Mouse (Mus musculus) heart, adult 9 months (tissue): ENCODE data around the gene Avp.

Experiments used
- DNase-seq, 2 experiments: peaks; one replicate each; pipeline ENCODE4 v3.0.0; 2022; ENCODE audit warnings: low spot score in 2 of 2

Gene Avp

GRCm38 (mm10) chr2:130574960-130575359, 7.4 kb downstream of the Avp start:
- DNase-seq = no peak

GRCm38 (mm10) chr2:130569926-130570325, 12.4 kb downstream of the Avp start:
- no peak for DNase-seq

DNA sequence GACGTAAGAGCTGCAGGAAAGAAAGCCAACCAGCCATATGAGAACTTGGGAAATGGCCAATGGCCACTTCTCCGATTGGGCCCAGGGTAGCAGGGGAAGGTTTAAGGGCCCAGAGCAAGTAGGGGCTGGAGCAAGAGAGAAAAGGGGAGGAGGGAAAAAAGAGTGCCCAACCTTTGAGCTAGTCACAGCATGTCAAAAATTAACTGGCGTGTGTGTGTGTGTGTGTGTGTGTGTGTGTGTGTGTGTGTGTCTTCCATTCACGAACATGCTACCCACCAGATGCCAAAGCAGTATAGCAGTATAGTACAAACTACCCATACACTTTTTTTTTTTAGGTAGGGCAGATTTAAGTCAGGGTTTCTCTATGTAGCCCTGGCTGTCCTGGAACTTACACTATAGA, 13.4 kb downstream of the Avp start:
- no peak for DNase-seq

DNA sequence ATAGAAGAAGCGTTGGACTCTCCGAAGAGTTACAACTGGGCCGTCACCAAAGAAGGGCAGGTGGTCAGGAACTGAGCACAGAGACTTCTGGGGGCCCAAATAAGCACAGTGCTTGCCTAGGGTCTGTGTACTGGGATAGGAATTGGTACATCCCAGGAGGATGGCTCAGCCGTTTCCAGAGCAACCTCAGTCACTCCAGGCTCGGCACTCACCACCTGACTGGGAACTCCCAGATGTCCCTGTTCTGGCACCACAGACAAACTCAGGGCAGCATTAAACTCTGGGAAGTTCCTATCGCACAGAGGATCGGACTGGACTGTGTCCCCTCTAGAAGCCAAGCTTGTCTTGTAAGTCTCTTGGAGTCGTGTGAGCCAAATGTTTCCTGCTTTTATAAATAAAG, 17.4 kb downstream of the Avp start:
- DNase-seq = no peak

DNA sequence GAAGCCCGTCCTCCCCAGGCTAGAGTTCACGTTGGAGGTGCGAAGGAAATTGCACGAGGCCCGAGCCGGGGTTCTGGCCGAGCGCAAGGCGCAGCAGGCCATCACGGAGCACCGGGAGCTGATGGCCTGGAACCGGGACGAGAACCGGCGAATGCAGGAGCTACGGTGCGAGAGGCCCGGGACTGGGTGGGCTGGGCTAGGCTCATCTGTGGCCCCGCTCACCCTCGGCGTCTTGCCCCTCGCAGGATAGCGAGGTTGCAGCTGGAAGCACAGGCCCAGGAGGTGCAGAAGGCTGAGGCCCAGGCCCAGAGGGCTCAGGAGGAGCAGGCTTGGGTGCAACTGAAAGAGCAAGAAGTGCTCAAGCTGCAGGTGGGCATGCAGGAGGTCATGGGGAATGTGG, 18.3 kb downstream of the Avp start:
- DNase-seq = no peak

GRCm38 (mm10) chr2:130563212-130564055, 18.9 kb downstream of the Avp start, which contains the start of gene Mrps26:
Gene Mrps26, plus strand, starts transcription at chr2:130563742.
- peak; percentile 93 to 94 for DNase-seq

GRCm38 (mm10) chr2:130558015-130558414, 24.3 kb downstream of the Avp start:
- DNase-seq = no peak

- no peak for DNase-seq
Measured at GRCm38 (mm10) chr2:130557462-130557861, 24.9 kb downstream of the Avp start.

DNA sequence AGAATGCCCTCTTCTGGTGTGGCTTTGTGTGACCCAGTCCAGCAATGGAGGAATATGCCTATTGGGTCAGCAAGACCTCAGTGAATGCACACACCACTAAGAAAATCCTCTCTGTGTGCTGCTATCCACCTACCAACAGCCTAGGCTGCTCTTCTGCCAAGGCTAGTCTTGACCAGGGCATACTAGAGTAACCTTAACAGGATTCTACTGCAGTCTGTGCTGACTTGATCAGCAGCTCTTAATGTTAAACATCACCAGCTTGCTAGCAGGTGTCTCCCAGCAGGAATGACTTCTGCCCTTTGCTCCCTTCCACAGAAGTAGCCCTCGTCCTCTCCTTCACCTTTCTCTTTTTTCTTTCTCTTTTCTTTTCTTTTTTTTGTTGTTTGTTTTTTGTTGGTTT, 26.1 kb downstream of the Avp start:
- DNase-seq = no peak

DNA sequence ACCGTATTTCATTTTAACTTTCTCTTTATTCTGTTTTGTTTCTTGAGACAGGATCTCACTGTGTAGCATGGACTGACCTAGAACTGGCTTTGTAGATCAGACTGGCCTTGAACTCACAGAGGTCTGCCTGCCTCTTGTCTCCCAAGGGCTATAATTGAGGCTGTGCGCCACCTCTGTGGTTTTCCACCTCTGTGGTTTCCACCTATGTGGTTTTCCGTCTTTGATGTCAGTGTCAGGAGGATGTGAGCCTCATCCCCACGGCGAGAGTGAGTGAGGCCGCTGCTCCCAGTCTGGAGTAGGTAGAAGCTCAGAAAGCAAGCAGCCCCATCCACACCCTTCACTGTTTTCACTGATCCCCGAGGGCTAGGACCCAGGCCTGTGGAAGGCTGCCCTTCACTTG, 27.5 kb downstream of the Avp start:
- DNase-seq = no peak

- no peak for DNase-seq
Measured at GRCm38 (mm10) chr2:130546957-130547356, 35.4 kb downstream of the Avp start.

GRCm38 (mm10) chr2:130540266-130540665, 42.1 kb downstream of the Avp start:
- DNase-seq = no peak

DNA sequence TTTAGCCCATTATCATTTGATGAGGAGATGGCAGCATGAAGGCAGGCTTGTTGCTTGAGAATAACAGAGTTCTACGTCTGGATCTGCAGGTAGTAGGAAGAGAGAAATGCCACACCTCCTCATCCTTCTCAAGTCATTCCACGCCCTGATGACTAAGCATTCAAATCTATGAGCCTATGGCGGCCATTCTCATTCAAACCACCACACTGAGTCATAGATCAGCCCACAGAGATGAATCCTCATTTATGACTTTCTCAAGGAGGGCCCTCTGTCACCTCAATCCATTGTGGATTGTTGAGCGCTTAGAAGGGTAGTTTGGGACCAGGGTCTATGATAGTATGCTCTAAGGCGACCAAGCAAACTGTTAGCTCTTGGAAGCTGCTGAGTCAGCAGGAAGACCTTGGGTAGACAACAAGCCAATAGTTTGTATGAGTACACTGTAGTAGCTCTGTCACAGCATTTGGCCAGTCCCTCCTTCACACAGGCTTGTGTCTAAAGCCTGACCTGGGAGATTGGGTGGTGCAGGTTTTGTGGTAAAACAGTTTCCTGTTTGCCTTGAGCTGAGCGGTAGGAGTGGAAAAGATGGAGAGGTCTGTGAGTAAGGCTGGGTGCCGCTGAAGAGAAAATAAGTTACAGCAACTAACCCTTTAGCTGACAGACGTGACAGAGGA, 43.3 kb downstream of the Avp start:
- no peak for DNase-seq

DNA sequence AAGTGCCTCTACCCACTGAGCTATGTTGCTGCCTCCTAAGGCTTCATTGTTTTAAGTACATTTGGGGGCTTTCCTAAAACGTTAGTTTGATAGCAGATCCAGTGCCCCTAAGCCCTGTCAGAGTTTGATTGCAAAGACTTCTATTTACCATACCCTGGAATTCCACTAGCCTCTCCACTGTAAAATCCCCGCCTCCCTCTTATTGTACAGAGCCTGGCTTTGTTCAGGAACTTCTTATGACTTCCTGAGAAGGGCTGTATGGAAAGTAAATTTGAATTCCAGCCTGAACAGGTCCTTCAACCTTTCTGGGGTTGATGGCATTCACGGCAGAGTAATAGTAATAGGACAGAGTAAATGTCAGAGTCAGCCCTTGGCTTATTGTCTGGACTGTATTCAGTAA, 45.5 kb downstream of the Avp start:
- no peak for DNase-seq

GRCm38 (mm10) chr2:130535017-130535416, 47.3 kb downstream of the Avp start:
- DNase-seq = no peak

DNA sequence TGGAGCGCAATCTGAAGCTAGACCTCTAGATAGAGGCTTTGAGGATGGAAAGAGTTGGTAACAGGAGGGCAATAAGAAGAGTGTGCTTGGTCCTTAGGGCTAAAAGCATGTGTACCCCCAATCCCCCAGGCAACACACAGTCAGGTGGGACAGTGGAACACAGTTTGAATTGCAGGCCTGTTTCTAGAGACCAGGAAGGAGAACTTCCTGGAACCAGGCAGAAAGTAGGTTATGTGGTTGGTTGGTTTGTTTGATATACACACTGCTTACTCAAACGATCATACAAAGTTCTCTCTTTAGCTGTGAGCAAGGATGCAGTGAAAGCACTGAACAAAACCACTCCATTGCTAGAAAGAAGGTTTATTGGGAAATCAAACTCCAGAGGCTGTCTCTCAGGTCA, 50.2 kb downstream of the Avp start:
- no peak for DNase-seq
